Mouse (Mus musculus): ENCODE data around the gene Erich4. TPM values are rescaled to one million over a fixed set of nuclear protein-coding genes. Genes with fewer than 3 reads are reported as not detected.

Gene Erich4
- total RNA-seq, 1 experiment from 2014 or later = not detected

GRCm38 (mm10) chr7:25623857-25624370 lies 8.2 kb upstream of the Erich4 start:
- no peak for DNase-seq

GRCm38 (mm10) chr7:25620751-25621150 lies 5.1 kb upstream of the Erich4 start:
- no peak for DNase-seq

- DNase-seq = no peak
These were observed 4.4 kb upstream of the Erich4 start for GRCm38 (mm10) chr7:25620101-25620500.

GRCm38 (mm10) chr7:25619722-25619991 lies 4.0 kb upstream of the Erich4 start:
- DNase-seq = no peak

GRCm38 (mm10) chr7:25618865-25619721 lies 3.4 kb upstream of the Erich4 start, which contains the start of gene Dmac2:
TSS of gene Dmac2 (plus strand) at chr7:25619414.
- peak; percentile 92 for DNase-seq

- no peak for DNase-seq
These were observed 1.9 kb upstream of the Erich4 start for GRCm38 (mm10) chr7:25617376-25618160.

- DNase-seq = no peak
These were observed 624 bp downstream of the Erich4 start for GRCm38 (mm10) chr7:25614831-25615705.

- no peak for DNase-seq
These were observed 1.6 kb downstream of the Erich4 start for GRCm38 (mm10) chr7:25614086-25614485.

- DNase-seq = no peak
These were observed 4.2 kb downstream of the Erich4 start for GRCm38 (mm10) chr7:25611501-25611900.

GRCm38 (mm10) chr7:25610056-25610455 lies 5.6 kb downstream of the Erich4 start:
- no peak for DNase-seq

- DNase-seq = no peak
These were observed 8.5 kb downstream of the Erich4 start for GRCm38 (mm10) chr7:25607196-25607595.

GRCm38 (mm10) chr7:25606625-25607063 lies 9.0 kb downstream of the Erich4 start:
- no peak for DNase-seq

- no peak for DNase-seq
These were observed 14.3 kb downstream of the Erich4 start for GRCm38 (mm10) chr7:25601346-25601745.

GRCm38 (mm10) chr7:25600666-25601065 lies 15.0 kb downstream of the Erich4 start:
- DNase-seq = no peak

- DNase-seq = peak; percentile 56
These were observed 16.0 kb downstream of the Erich4 start for GRCm38 (mm10) chr7:25599663-25600062.

GRCm38 (mm10) chr7:25593859-25594258 lies 21.8 kb downstream of the Erich4 start:
- DNase-seq = no peak

GRCm38 (mm10) chr7:25591226-25591625 lies 24.5 kb downstream of the Erich4 start:
- no peak for DNase-seq

- DNase-seq = no peak
These were observed 30.1 kb downstream of the Erich4 start for GRCm38 (mm10) chr7:25585351-25586204.

GRCm38 (mm10) chr7:25584651-25585050 lies 31.0 kb downstream of the Erich4 start:
- no peak for DNase-seq

GRCm38 (mm10) chr7:25582301-25582810 lies 33.3 kb downstream of the Erich4 start:
- no peak for DNase-seq

GRCm38 (mm10) chr7:25579441-25579840 lies 36.3 kb downstream of the Erich4 start:
- no peak for DNase-seq

Measured in adrenal gland, postnatal 25 days (tissue).